Mouse (Mus musculus) urinary bladder, adult 2 months (tissue): ENCODE results near the gene Ccdc180. TPM values are rescaled to one million over a fixed set of nuclear protein-coding genes. Genes with fewer than 3 reads are reported as not detected.

Experiments used
- DNase-seq: peaks from one replicate; pipeline ENCODE4 v3.0.0; 2022; ENCODE audit warnings: low spot score
- polyA plus RNA-seq: library from polyadenylated mRNA; depleted of rRNA; stranded (reverse); fragments of >200 nt; gene quantifications from 2 replicates; pipeline ENCODE4 v1.2.3, GENCODE M21; 2012; rRNA removed

The Ccdc180 gene
- polyA plus RNA-seq, 1 experiment: 0.06 TPM

- DNase-seq: peak; percentile 97
These were observed 81.8 kb downstream of the Ccdc180 start for GRCm38 (mm10) chr4:45971806-45972447.

- DNase-seq: no peak
These were observed 82.3 kb downstream of the Ccdc180 start for GRCm38 (mm10) chr4:45972448-45972854.

GRCm38 (mm10) chr4:45972951-45973350, 82.8 kb downstream of the Ccdc180 start:
- no peak for DNase-seq

GRCm38 (mm10) chr4:45976931-45977667, 87.0 kb downstream of the Ccdc180 start:
- DNase-seq: no peak

GRCm38 (mm10) chr4:45979916-45980315, 89.8 kb downstream of the Ccdc180 start:
- DNase-seq: no peak

- DNase-seq: no peak
These were observed 91.0 kb downstream of the Ccdc180 start for GRCm38 (mm10) chr4:45981054-45981453.

GRCm38 (mm10) chr4:45990427-45991135, 100.5 kb downstream of the Ccdc180 start:
- no peak for DNase-seq

- DNase-seq: no peak
These were observed 108.4 kb downstream of the Ccdc180 start for GRCm38 (mm10) chr4:45998536-45998935.

Other genes starting within 250 kb of the Ccdc180 start
- gene Aldh1b1, start 91.3 kb upstream of the Ccdc180 start, polyA plus RNA-seq: 22.8 and 28.5 TPM in 2 replicates
- 0.03 TPM in 1 of 2 replicates, not detected in the other for gene Igfbpl1, start 63.4 kb upstream of the Ccdc180 start, polyA plus RNA-seq
- 0.39 and 0.57 TPM in 2 replicates for gene Stra6l, start 41.6 kb upstream of the Ccdc180 start, polyA plus RNA-seq
- 30.6 and 31.7 TPM in 2 replicates for gene Tdrd7, start 75.0 kb downstream of the Ccdc180 start, polyA plus RNA-seq
- 7.0 and 7.9 TPM in 2 replicates for gene Tmod1, start 148.6 kb downstream of the Ccdc180 start, polyA plus RNA-seq
- gene Ncbp1, start 248.3 kb downstream of the Ccdc180 start, polyA plus RNA-seq: 32.9 and 33.7 TPM in 2 replicates
- 20.8 and 20.9 TPM in 2 replicates for gene Tstd2, start 248.4 kb downstream of the Ccdc180 start, polyA plus RNA-seq